Mouse (Mus musculus) 416B (cell line): ENCODE results near the gene Dner.

ENCODE experiments used
- DNase-seq: peaks from one replicate; pipeline ENCODE4 v3.0.0; 2011; ENCODE audit warnings: low read depth

Gene Dner

DNA sequence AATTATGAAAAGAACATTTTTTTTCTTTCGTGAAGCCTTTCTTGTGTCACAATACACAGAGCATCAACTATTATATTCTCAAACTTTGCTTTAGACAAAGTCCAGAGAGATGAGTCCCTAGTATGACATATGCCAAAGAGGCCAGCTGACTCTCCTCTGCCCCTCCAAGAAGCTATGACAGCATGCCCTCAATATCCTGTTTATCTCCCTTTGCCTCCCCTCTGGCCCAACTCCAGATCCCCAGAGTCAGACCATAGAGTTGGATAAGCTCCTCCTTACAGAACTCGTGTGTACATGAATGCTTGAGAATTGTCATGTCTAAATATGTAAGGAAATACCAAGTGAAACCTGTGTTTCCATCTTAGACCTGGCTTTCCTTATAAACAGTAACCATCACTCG, 170.5 kb downstream of the Dner start:
- DNase-seq, result no peak

GRCm38 (mm10) chr1:84524413-84524812, 171.6 kb downstream of the Dner start:
- DNase-seq, result no peak

DNA sequence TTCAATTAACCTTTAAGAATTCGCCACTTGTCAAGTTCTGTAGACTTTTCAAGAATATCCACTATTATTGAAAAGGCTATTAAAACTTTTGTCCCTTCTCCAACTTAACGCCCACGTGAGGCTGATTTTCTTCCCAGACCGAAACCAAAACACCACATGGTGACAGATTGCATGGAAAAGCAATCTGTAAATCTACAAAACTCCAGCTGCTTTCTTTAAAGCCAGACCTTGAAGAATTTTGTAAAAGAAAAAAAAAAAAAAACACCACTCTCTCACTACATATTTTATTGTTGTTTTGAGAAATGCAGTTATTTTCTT, 173.1 kb downstream of the Dner start:
- no peak for DNase-seq

- no peak for DNase-seq
These were observed 173.6 kb downstream of the Dner start for GRCm38 (mm10) chr1:84522256-84522962.

DNA sequence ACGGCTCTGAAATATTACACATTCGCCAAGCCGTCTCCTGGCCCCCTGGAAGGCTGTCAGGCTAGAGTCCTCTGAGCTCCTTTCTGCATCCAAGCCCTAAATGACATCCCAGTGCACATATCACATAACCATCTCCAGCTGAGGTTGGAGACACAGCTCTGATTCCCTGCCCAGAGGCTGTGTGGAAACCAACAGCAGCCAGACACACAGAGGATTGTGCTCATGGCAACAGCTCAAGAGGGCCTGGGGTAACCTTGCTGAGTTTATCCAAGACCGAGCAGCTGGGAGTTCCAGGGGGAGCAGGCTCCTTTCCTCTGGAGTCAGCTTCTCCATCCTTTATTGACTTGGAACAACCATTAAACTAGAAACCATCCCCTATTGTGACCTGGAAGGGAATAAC, 177.7 kb downstream of the Dner start:
- DNase-seq, result no peak

- no peak for DNase-seq
These were observed 182.8 kb downstream of the Dner start for GRCm38 (mm10) chr1:84513201-84513600.

GRCm38 (mm10) chr1:84508510-84508909, 187.5 kb downstream of the Dner start:
- DNase-seq, result no peak

DNA sequence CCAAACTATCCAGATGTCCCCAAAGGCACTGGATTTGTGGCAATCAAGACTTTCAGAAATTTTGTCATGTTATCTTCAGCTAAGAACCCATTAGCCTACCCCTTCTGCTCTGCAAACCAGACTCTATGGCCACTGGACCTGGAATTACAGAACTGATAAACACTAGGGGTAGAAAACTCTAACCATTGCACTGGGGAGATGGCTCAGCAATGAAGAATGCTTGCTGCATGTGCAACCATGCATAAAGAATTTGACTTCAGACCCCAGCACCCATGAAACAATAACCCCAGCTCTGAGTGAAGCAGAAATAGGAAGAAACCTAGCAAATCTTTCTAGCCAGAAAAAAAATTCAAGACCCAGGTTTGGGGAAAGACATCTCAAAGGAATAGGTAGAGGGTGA, 188.5 kb downstream of the Dner start:
- no peak for DNase-seq

- no peak for DNase-seq
These were observed 189.0 kb downstream of the Dner start for GRCm38 (mm10) chr1:84506984-84507546.

- DNase-seq, result no peak
These were observed 195.3 kb downstream of the Dner start for GRCm38 (mm10) chr1:84500673-84501072.

DNA sequence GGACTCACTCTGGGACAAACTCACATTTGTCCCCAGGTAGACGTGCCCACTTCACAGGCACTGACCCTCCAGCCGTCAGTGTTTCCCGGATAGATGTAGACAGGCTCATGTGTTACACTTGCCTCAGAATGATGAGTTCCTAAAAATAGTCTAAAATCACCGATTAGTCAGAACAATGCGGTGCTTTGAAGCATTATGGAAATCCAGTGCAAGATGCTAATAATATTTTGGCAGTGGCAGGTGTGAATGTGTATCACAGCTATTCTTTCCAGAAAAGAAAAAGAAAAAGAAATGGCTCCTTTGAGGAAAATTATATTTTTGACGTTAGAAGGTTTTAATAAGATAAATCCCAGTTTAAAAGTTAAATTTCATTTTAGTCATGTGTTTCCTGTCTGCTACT, 204.3 kb downstream of the Dner start:
- no peak for DNase-seq

DNA sequence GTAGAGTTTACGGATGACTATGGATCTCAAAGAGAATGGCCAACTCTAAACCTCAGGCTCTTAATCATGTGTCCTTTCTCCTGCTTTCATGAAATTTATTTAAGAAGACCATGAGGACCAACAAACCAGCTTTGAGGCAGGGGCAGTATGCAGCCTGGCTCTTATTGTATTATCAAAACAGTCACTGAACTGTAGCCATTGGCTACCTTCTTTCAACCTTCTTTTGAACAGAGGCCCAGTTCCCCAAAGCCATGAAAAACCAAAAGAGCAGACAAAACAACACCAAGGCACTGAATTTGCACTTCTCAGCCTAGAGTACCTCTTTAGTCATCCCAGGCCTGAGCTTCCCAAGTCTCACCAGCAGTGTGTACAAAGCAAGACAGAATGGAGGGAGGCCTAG, 207.5 kb downstream of the Dner start:
- DNase-seq, result no peak

DNA sequence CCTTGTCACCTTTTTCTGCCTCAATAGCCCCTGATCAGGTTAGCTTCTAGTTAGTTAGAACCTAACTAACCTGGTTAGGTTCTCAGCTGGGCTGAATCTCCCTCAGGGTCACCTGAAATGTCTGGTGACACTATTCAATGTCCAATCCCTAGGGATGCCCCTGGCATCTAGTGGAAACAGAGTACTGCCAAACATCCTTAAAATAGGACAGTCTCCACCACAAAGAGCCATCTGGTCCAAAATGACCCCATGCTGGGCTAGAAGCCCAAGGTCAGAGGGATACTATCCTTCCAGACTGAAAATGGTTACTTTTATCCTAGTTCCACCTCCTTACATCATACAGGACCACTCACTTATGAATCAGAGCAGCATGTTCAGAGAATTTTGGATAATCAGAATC, 211.0 kb downstream of the Dner start:
- no peak for DNase-seq

GRCm38 (mm10) chr1:84484577-84484976, 211.4 kb downstream of the Dner start:
- no peak for DNase-seq

- DNase-seq, result no peak
These were observed 216.0 kb downstream of the Dner start for GRCm38 (mm10) chr1:84479976-84480375.

GRCm38 (mm10) chr1:84474274-84474673, 221.7 kb downstream of the Dner start:
- no peak for DNase-seq

GRCm38 (mm10) chr1:84472260-84472659, 223.8 kb downstream of the Dner start:
- DNase-seq, result no peak

GRCm38 (mm10) chr1:84470342-84470741, 225.7 kb downstream of the Dner start:
- peak; percentile 32 for DNase-seq

DNA sequence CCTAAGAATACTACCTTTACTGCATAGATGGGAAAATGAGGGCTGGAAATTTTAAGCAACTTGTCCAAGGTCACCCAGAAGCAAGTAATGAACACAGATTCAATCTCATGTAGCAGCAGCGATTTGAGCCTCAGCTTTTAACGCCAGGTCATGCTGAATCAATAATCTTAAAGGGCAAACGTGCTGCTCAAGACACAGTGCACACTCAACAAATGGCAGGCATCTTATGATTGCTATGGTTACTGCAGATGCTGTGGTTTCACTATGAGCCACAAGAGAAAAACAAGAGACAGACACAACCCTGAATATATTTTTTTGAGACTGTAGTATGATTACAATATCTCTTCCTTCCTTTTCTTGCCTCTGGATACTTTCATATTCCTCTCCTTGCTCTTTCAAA, 228.4 kb downstream of the Dner start:
- no peak for DNase-seq

DNA sequence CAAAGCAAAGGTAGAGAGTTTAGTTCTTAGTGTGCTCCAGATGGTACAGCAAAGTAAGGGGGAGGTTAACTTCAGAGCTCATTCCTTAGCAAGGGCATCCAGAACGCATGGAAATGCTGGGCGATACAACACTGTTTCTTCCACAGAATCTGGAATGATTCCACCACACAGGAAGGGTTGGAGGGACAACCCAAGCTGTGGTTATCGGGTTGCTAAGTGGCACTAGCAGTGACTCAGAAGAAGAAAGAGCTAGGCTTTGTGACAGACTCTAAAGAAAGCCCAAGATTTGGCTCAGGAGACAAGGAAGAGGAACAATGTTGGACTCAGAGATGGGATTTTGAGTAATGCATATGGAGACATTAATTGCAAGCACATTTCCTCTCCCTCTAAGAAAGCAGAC, 231.3 kb downstream of the Dner start:
- no peak for DNase-seq

DNA sequence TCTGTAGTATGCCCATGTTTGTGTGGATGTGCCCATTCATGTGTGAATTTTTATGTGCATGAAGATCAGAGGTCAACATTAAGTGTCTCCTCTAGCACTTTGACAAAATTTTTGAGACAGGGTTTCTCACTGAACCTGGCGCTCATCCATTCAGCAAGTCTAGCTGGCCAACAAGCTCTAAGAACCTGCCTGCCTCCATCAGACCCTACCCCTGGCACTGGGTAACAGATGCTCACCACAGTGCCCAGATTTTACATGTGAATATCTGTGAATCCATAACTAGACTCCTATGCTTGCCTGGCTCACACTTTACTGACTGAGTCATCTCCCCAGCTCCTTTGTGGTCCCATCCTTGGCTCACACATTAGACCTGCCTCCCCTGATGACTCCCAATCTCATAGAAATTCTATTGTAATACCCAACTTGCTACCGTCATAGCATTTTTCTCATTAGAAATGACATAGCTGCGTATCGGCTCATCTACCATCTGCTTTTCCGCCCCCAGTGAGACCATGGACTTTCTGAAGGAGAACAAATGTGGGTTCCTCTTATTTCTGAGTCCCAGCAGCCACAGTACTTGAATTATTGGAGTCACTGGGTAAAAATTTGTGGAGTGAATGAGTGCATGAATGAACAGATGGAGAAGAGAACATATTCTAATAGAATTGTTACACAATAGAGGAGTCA, 231.9 kb downstream of the Dner start:
- DNase-seq, result no peak

DNA sequence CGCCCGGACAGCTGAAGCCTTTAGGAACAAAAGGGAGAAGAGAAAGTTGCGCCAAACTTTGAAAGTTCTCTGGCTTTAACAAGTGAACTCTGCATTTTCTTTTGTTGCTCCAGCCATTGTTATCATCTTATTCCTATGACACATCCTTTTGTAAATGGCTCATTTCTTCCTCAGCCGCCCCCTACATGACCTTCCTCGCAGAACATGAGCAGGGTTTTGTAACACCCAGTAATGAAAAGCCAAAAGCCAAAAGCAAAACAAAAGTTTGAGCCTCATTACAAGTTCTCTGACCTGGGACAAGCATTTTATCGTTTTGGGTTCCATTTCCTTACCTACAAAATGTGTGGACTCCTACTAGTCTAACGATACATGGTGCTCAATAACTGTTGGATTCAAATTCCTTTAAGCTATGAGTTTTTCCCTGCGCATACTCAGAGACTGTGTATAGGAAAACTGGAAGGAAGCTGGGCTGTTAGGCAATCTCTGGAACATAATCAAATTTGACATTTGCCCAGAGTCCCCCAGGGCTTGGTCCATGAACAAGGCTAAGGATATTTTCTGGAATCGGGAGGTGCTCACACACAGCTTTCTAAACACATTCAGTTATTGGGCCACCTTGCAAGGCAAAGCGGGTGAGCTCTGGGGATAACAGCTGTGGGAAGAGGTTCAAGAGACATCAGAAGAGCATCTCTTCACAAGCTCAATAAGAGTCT, 246.3 kb downstream of the Dner start:
- no peak for DNase-seq

DNA sequence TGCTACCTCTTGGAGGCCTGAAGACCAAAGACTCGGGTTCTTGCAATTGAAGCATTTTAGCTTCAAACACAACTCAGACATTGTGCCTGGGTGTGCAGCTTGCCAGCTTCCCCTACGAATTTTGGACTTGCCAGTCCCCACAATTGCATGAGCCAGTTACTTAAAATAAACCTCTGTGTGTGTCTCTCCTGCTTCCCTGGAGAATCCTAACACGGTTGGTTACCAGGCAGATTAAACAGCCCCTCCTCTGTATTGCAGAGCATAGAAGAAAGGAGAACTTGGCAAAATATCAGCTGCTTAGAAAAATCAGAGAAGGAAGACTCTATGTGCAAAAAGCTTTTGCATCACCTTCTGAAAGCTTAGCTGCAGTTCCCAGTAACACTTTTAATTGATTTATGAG, 252.4 kb downstream of the Dner start:
- no peak for DNase-seq
